Mouse (Mus musculus): ENCODE results near the gene Sez6l.

Sez6l gene

DNA sequence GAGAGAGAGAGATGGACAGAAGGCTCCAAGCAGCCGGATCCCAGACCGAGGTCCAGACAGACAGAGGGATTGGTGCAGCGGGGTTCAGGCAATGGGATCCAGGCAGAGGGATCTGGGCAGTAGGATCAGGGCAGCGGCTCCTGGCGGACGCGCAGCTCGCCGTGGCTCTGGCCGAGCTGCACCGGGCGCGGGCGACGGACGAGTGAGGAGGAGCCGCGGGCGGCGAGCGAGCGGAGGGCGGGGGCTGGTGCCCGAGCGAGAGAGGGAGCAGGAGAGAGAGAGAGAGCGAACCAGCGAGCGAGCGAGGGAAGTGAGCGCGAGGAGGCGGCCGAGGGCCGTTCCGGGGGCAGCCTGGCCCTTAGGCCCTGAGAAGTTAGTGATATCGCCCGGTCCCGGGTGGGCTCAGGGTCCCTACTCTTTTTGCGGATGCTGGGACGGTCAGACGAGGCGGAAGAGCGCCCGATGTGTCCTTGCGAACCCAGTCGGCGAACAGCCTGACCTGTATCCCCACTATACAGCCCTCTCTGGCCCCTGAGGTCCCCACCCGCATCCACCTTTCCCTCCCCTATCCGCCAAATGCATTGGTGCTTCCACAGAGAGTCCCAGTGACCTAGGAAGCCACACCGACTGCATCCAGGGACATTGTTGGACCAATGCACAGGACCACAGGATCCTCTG lies at the start of gene Sez6l:
Gene Sez6l (minus strand): TSS at position 193 of the 678 bp plus-strand sequence.
- DNase-seq = no peak

DNA sequence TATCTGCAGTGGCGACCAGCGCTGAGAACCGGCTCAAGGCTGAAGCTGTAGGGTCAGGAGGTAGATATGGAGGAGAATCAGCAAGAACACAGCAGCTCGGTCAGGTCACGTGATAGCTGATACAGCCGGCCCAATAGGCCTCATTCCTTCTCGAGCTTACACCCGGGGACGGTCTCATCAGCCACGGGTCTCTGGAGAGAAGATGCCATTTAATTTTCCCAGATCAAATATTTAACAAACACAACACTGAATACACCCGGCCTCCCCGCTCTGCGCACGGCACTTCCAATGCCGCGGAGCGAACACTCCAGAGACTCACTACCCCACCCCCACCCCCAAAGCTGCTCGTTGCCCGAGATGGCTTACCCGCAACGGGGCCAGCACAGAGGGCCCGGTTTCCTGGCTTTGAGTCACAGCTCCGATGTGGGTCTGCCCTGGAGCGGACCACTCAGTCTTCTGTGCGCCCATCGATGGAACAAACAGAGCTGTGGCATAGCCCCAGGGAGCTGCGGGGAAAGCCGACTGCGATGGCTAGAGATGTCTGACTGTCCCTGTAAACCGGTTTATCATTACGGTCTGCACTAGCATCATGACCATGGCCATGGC lies 48.7 kb upstream of the Sez6l start:
- DNase-seq = no peak

DNA sequence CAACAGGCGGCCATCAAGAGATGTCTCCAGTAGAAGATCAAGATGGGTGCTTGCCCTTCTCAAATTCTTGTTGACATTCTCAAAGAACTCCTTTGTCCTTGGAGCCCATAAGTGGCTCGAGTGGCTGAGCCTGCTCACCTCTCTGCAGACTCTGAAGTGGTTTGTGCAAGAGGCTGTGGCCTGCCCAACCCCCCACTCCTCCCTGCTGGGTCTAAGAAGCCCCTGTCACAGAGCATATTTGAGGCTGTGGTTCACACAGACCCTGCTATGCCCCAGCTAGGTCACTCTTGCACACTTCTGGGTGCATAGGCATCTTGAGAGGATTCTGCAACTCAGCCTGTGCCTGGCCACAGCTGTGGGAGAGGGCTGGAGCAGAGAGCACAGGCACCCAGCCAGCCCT lies 46.0 kb upstream of the Sez6l start:
- no peak for DNase-seq

DNA sequence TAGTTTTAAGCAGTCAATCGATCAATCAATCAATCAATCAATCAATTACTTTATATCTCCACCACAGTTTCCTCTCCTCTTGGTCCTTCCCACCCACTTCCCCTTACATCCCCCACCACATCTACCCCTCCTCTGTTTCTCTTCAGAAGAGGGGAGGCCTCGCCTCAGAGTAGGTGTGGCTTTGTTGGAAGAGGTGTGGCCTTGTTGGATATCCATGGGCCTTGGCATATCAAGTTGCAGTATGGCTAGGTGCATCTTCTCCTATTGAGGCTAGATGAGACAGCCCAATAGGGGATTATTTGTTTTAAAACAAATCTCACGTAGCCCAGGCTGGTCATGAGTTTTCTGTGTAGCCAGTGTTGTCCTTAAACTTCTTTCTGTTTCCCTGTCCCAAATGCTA lies 43.3 kb upstream of the Sez6l start:
- DNase-seq = no peak

DNA sequence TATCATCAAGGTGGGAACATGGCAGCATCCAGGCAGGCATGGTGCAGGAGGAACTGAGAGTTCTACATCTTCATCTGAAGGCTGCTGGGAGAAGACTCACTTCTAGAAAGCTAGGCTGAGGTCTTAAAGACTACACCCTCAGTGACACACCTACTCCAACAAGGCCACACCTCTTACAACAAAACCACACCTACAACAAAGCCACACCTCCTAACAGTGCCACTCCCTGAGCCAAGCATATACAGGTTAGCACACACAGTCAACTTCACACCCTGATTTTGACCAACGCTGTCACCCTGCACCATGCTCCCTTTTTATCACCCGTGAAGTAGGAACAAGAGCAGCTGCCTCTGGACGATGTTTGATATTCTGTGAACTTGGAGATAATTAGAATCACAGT lies 42.4 kb upstream of the Sez6l start:
- DNase-seq = no peak

DNA sequence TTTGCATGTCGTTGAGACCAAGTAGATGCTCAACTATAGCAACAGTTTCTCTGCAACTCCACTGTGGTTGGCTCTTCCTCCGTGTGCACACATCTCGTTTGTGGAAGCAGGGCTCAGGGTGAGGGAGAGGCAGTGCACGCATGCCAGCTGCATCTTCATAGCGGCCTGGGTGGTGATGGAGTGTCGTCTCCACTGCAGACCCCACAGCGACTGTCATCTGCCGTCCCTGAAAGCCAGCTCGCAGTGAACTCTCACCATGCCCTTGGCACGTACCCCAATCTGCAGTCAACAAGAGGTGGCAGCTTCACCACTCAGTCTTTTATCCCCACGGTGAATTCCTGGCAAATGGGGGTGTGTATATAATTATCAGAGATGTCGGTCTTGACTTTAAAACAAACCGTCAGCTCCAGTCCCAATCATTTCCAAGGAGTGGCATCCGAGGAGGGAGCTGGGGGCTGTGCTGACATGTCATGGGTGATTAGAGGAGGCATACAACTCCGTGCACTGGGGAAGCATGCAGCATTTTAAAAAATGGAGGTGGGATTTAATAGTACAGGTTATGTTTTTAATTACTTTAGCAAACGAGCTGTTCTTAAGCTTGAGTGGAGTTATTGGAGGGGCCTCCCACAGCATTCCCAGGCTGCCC lies 40.7 kb upstream of the Sez6l start:
- DNase-seq = no peak

DNA sequence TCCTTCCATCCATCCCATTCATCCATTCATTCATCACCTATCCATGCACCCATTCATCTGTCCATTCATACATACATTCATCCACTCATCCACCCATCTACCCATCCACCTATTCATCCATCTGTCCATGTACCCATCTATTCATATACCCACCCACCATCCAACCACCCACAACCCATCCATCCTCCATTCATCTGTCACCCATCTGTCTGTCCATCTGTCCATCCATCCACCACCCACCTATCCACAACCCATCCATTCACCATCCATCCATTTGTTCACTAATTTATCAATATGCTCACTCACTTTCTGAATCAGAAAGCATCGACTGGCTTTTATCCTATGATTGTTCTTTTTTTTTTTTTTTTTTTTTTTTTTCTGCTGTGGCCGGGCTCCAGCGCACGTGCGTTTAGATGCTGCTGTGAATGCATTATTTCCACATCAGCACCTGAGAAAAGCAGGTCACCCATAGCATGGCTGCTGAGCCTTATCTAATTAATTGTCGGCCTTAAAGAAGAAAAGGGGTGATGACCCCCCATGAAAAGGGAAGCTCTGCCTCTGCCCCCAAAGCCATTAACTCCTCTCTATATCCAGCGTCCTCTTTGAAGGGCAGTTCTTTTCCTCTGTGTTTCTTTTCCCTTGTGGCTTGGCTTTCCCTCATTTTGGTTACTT lies 39.1 kb upstream of the Sez6l start:
- DNase-seq = no peak

DNA sequence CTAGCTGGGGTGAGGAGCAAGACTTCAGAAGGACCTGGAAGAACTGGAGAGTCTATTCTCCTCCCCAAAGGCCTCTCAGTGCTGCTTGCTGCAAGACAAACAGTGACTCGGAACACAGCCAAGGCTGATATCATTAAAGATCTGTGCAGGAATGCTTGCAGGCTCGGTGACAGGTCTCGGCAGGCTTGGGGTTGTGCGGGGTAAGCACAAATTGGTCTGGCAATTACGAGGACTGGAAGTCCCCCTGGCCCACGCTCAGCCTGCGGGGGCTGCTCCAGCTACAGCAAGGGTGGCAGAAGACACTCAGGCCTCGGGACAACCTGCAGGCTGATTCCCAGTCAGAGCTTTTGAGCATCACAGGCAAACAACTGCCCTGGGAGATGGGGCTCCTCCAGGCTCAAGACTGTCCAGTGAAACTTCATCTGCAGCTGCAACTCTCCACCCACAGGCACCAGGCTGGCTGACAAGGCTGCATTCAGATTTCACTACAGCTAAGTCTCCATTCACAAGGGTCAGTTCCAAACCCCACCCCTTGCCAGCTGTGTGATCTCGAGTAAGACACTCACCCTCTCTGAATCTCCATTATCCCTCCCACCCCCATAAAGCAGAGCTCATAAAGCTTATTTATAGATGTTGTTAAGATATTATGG lies 31.0 kb upstream of the Sez6l start:
- no peak for DNase-seq

DNA sequence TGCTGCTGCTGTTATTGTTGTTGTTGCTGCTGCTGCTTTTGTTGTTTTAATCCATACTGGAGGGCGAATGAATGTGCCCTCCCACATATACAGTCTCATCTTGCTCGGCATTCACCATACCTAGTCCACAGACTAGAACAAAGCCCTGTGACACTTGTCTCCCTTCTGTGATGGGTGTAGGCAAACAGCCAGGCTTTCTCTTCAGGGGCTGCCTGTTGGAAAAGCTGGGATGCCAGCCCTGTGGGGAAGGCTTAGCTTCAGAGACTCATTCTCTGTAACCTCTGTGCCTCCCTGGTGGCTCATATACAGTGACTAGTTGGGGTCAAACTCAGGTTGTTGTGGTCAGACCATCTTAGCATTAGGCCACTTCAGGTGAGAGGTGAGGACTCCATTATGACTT lies 30.1 kb upstream of the Sez6l start:
- no peak for DNase-seq

DNA sequence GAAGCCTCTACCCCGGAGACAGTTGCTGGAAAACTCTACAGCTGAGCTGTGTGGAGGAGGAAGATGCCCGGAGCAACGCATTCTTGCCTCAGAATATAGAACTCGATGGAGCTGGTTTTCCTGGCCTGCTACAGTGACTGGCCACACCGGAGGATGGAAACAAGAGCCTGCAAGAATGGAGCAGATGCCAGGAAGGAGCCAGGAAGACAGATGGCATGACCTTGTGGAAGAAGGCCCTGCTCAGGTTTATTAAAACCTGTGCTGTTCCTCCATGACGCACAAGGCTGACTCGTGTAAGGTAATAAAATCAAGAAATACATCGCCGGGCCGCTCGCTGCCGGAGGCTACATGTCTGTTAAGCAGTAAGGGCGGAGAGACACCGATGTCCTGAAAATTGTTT lies 28.4 kb upstream of the Sez6l start:
- DNase-seq = no peak

DNA sequence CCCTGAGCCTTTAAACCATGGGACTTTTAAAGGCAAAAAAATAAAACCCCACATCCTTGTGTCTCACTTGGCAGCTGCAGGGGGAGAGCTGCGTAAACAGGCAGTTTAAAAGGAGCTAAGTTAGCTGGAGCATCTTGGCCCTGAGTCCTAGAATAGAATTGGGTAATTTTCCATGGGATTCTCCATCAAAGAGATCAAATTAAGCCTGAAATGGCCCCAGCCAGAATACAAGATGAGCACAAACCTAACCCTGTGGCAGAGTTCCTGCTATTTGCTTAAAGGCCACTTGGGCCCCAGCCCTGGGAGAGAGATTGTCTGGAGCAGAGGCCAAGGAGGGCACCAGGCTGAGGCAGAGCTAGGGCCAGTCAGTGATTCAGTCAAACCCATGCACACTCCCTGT lies 27.3 kb upstream of the Sez6l start:
- no peak for DNase-seq

DNA sequence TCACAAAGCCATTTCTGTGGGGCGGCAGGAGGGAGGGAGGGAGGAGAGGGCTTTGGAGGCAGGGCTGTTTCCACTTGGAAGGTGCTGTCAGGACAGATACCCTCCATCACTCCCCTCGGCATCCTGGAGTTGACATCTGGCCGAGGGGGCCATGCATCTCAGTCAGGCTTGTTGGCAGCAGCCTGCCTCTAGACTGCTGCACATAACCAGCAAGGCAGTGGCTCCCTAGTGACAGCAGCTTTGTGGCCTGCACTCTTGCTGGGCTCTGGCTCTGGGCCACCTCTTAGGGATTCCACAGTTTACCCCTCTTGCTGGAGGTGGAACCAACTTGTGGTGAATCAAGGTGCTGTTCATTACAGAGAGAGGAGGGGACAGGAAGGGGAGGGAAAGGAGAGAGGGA lies 26.6 kb upstream of the Sez6l start:
- no peak for DNase-seq

DNA sequence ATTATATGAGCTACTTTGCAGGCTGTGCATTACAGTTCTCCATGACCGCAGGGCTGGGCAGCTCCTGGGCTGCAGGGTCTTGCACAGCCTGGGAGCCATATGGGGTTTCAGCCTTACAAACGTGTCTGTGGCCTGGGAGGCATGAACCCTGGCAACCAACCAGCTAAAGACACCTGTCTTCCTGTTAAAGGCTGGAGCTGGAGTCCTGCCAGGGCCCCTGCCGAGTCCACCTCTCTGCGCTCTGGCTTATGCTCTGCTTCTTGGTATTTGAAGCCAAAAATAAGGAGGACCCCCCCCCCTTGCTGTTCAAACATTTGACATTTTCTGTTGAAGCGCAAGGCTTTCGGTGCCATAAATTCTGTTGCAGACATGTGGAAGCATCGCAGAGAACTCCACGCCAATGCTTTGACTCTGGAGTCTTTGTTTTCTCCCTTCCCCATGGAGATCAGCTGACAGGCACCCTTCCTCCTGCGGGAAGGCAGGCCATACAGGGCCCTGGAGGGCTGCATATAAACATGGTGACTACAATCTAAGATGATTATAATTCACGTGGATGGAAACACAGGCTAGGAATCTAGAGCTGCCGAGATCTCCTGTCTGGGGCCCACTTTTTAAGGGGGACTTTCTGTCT lies 23.4 kb upstream of the Sez6l start:
- DNase-seq = no peak

DNA sequence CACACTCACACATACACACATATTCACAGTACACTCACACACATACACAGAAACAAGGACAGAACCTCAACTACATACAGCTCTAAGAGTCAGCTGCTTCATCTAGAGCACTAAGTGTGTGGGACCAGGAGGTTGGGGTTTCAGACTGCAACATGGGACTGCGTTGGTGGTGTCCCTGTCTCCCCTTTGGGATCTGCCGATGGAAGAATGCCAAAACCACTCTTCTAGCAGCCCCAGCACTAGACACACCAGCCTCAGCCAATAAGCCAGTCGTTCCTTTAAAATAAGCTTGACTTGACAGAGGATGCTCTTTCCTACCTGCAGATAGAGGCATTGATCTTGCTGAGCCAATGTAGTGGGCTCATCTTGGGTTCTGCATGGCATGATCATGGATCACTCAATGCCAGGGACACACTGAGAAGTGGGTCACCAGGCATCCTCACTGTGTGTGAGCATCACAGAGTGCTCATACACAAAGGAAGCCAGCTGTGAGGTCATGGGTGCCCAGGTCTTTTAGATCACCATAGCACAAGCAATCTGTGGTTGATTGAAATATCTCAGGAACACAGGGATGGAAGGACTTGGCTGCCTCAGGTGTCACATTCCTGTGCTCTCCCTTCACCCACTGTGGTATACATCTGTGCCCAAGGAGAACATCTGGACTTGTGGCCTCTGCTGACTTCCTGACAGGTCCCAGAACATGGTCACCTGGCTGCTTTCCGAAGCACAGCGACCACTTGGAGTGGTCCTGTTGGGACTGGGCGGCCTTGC lies 22.7 kb upstream of the Sez6l start:
- no peak for DNase-seq

DNA sequence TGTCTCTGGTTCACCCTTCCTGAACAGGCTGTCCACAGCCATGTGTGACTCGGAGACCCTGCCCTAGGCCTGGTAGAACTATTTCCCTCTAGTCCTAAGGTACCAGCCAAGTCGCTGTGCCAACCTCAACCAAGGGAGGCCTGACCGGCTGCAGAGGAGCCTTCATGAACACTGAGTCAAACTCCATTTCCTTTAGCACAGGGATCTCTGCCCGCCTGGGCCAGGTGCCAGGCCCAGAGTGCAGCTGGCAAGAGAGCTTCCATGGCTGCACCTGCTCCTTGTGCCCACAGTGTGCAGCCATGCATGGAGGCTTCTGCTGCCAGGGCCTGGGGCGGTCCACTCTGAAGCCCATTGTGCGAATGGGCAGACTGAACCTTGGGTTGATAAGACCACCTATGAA lies 20.9 kb upstream of the Sez6l start:
- no peak for DNase-seq

DNA sequence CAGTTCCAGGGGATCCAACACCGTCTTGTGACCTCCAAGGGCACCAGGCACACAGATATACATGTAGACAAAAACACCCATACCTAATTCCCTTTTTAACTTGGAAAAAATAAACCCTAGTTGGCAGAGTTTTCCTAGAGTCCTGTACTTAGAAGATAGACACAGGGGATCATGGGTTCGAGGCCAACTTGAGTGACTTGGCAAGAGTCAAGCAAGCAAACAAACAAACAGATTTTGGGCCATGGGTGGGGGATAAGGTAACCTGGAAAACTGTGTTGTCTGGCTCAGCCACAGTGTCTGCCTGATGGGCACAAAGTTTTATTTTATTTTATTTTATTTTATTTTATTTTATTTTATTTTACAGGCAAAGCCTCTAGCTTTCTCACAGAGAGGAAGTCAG lies 20.3 kb upstream of the Sez6l start:
- DNase-seq = no peak

DNA sequence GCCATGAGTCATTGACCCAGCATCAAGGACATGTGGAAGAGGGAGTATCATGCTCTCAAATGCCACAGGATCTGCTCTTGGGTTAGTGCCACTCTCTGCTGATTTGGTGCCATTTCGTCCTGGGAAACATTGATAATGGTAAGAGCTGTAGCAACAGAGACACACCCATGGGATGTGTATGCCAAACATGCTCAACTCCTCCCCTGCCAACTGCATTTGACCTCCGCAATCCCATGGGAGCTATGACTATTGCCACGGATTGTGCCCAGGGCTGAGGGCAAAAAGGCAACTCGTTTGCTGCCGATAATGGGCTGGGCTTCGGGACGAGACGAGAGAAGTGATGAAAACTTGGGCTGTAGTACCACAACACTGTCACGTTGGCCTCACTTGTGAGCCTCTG lies 19.7 kb upstream of the Sez6l start:
- no peak for DNase-seq

DNA sequence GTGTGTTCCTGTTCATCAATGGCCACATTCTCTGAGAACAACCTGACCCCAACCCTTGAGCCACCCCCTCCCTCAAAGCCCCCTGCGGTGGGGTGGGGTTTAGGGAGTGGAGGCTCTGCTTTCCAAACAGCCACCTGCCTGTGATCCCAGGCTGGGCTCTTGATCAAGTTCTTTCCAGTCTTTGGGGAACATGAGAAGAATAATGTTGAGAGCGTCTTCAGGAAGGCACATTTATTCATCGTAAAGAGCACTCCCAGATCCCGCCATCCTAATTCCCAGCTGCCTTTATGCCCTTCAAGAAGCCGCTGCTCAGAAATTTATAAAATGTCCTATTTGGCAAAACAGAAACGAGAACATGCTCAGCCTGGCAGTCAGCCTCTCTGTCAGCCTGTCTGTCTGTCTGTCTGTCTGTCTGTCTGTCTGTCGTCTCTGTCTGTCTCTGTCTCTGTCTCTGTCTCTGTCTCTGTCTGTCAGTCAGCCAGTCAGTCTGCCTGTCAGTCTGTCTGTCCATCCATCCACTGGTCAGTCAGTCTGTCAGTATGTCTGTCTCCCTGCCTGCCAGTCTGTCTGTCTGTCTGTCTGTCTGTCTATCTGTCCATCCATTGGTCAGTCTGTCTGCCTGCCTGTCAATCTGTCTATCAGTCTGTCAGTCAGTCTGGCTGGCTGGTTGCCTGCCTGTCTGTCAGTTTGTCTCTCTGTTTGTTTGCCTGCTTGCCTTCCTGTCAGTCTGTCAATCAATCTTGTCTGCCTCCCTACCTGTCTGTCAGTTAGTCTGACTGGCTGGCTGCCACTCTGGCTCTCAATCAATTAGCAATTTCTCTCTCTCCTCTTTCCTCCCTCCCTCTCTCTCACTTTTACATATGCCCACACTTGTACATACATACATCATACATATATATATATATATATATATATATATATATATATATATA lies 19.0 kb upstream of the Sez6l start:
- DNase-seq = no peak

DNA sequence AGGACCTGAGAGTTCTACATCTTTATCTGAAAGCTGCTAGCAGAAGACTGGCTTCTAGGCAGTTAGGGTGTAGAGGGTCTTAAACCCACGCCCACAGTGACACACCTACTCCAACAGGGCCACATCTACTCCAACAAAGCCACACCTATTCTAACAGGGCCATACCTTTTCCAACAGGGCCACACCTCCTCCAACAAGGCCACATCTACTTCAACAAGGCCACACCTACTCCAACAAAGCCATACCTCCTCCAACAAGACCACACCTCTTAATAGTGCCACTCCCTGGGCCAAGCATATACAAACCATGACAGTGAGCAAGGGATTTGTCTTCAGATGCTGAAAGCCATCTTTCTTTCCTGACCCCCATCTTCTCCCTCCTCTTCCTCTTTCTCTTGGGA lies 14.7 kb upstream of the Sez6l start:
- no peak for DNase-seq

DNA sequence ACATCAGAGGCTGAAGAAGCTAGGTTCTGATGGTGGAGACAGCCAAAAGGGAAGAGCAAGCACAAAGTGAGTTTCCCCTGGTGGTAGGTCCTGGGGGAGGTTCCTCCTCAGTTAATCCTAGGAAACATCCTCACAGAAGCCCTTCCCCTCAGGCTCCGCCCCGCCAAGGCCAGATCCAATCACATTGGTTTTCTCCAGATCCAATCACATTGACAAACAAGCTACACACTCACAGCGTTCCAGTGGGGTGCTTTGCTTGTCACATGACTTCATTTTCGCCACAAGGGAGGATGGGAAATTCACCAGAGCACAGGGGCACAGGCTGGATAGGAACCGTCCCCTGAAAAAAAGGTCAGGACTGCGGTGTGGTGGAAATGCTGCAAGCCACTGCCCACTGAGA lies 9.1 kb upstream of the Sez6l start:
- DNase-seq = no peak

DNA sequence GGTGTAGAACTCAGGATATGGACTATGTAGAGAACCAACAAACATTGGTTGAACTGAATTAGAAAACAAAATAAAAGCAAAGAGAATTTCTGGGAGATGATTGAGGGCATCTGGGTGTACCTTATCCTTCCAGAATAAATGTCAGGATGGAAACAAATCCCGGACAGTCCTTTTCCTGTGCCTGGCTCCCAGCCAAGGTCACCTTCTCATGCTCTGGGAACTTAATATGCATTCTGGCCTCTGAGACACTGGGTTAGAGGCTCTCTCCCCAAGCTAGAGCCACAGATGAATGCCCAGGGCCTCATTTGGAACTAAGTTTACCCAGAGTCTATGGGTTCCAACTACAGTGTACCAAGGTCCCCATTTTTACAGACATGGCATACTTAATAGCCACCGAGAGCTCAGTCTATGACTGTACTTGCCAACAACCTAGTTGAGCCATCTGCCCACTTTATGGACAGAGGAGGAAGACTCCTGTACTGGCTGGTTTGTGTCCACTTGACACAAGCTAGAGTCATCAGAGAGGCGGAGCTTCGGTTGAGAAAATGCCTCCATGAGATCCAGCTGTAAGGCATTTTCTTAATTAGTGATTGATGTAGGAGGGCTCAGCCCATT lies 7.3 kb upstream of the Sez6l start:
- DNase-seq = no peak
